Mouse (Mus musculus) heart, embryonic 12.5 days (tissue): Measurements from ENCODE around the gene Olfr615. TPM values are rescaled to one million over a fixed set of nuclear protein-coding genes. Genes with fewer than 3 reads are reported as not detected.

Experiments used
- microRNA-seq: library from miRNA; unstranded; fragments of <30 nt; microRNA quantifications from one replicate; pipeline ENCODE4, GENCODE M21; 2017
- polyA plus RNA-seq: library from polyadenylated mRNA; unstranded; fragments of >200 nt; fragmentation: Nextera tagmentation; extraction: Ambion mirVana; gene quantifications from 2 replicates; pipeline ENCODE4 v1.2.1, GENCODE M21; 2016

Olfr615 gene
- polyA plus RNA-seq, 1 experiment from 2014 or later: not detected

Small RNA genes lying within 50 kb of the gene (microRNA-seq; reads per million reads assigned to microRNA genes)
- not detected for gene Gm26506

Other genes starting within 250 kb of the Olfr615 start
- gene Olfr597, start 239.8 kb upstream of the Olfr615 start, polyA plus RNA-seq: not detected in 2 replicates
- gene Olfr598, start 232.5 kb upstream of the Olfr615 start, polyA plus RNA-seq: not detected in 2 replicates
- not detected in 2 replicates for gene Olfr599, start 220.2 kb upstream of the Olfr615 start, polyA plus RNA-seq
- gene Olfr600, start 206.4 kb upstream of the Olfr615 start, polyA plus RNA-seq: not detected in 2 replicates
- gene Olfr601, start 193.4 kb upstream of the Olfr615 start, polyA plus RNA-seq: not detected in 2 replicates
- gene Olfr603, start 169.9 kb upstream of the Olfr615 start, polyA plus RNA-seq: not detected in 2 replicates
- not detected in 2 replicates for gene Usp17lc, start 141.0 kb upstream of the Olfr615 start, polyA plus RNA-seq
- gene Olfr605, start 110.6 kb upstream of the Olfr615 start, polyA plus RNA-seq: not detected in 2 replicates
- not detected in 2 replicates for gene Olfr606, start 107.0 kb upstream of the Olfr615 start, polyA plus RNA-seq
- 0.13 and 0.28 TPM in 2 replicates for gene Olfr607, start 91.9 kb upstream of the Olfr615 start, polyA plus RNA-seq
- 0.17 TPM in 1 of 2 replicates, not detected in the other for gene Olfr608, start 86.2 kb upstream of the Olfr615 start, polyA plus RNA-seq
- 0.08 TPM in 1 of 2 replicates, not detected in the other for gene Olfr609, start 58.0 kb upstream of the Olfr615 start, polyA plus RNA-seq
- not detected in 2 replicates for gene Olfr610, start 44.0 kb upstream of the Olfr615 start, polyA plus RNA-seq
- gene Olfr611, start 35.2 kb upstream of the Olfr615 start, polyA plus RNA-seq: not detected in 2 replicates
- not detected in 2 replicates for gene Olfr612, start 13.4 kb upstream of the Olfr615 start, polyA plus RNA-seq
- not detected in 2 replicates for gene Olfr613, start 8.0 kb upstream of the Olfr615 start, polyA plus RNA-seq
- not detected in 2 replicates for gene Olfr616, start 13.1 kb downstream of the Olfr615 start, polyA plus RNA-seq
- gene Olfr617, start 17.0 kb downstream of the Olfr615 start, polyA plus RNA-seq: not detected in 2 replicates
- gene Olfr618, start 34.0 kb downstream of the Olfr615 start, polyA plus RNA-seq: not detected in 2 replicates
- gene Olfr619, start 44.5 kb downstream of the Olfr615 start, polyA plus RNA-seq: not detected in 2 replicates
- not detected in 2 replicates for gene Olfr620, start 56.5 kb downstream of the Olfr615 start, polyA plus RNA-seq
- gene Olfr622, start 86.6 kb downstream of the Olfr615 start, polyA plus RNA-seq: not detected in 2 replicates
- not detected in 2 replicates for gene Olfr623, start 107.6 kb downstream of the Olfr615 start, polyA plus RNA-seq
- gene Olfr624, start 115.1 kb downstream of the Olfr615 start, polyA plus RNA-seq: 0.03 and 0.04 TPM in 2 replicates
- gene Olfr625-ps1, start 126.6 kb downstream of the Olfr615 start, polyA plus RNA-seq: not detected in 2 replicates
- gene Olfr243, start 158.6 kb downstream of the Olfr615 start, polyA plus RNA-seq: not detected in 2 replicates
- not detected in 2 replicates for gene Olfr628, start 174.3 kb downstream of the Olfr615 start, polyA plus RNA-seq
- 0.08 TPM in 1 of 2 replicates, not detected in the other for gene Olfr629, start 188.9 kb downstream of the Olfr615 start, polyA plus RNA-seq
- gene Olfr630, start 201.3 kb downstream of the Olfr615 start, polyA plus RNA-seq: not detected in 2 replicates
- gene Olfr69, start 215.5 kb downstream of the Olfr615 start, polyA plus RNA-seq: not detected in 2 replicates
- gene Olfr68, start 223.6 kb downstream of the Olfr615 start, polyA plus RNA-seq: not detected in 2 replicates
- gene Olfr67, start 235.7 kb downstream of the Olfr615 start, polyA plus RNA-seq: not detected in 2 replicates